Mouse (Mus musculus): ENCODE measurements around the gene Fdxacb1. TPM values are rescaled to one million over a fixed set of nuclear protein-coding genes. Genes with fewer than 3 reads are reported as not detected.
A peak's percentile ranks its signal among the peaks of the same experiment; 100 is the strongest.

The Fdxacb1 gene
- polyA plus RNA-seq, 1 experiment from 2014 or later, result 12.5 TPM

DNA sequence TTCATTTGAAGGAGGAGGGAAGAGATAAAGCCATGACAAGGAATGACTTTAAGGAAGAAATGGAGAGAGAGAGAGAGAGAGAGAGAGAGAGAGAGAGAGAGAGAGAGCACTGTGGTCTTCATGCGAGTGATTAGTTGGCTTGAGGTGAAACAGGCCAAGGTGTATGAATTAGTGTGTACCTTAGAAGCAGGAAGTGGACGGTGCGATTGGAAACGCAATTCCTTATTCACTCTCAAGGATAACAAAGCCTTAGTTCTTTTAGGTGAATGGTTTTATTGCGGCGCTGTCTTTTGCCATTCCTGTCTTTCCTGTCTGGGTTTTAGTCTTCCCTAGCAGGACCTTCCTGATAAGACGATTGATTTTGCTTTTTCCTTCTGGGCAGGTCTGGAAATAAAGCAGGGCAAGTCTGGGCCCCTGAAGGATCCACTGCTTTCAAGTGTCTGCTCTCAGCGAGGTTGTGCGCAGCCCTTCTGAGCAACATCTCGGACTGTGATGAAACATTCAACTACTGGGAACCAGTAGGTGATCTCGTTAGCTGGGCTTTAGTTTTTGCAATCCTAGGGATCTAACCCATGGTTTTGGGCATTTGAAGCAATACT is 8.2 kb downstream of the Fdxacb1 start:
- no peaks in the 10 kb centered on the region for H3K27me3 ChIP-seq
- peaks cover 39% of the 10 kb centered on the region for H3K36me3 ChIP-seq
- peak overlapping the region; percentile 88 for H3K9ac ChIP-seq (replicated peaks)
- no peak overlapping the region; the same call in 1 of the 2 replicates for H3K27ac ChIP-seq (replicated peaks)
- ATAC-seq (ENCODE audit: low FRiP score, low read depth), result no peak
- WGBS, result 69% methylated on average over 11 of the region's 11 CpGs
- peak overlapping the region; percentile 84 for H3K4me2 ChIP-seq (replicated peaks)
- H3K4me3 ChIP-seq, result peak overlapping the region; percentile 96
- no peaks in the 10 kb centered on the region for H3K9me3 ChIP-seq
- H3K4me1 ChIP-seq, result peaks cover 18% of the 10 kb centered on the region

DNA sequence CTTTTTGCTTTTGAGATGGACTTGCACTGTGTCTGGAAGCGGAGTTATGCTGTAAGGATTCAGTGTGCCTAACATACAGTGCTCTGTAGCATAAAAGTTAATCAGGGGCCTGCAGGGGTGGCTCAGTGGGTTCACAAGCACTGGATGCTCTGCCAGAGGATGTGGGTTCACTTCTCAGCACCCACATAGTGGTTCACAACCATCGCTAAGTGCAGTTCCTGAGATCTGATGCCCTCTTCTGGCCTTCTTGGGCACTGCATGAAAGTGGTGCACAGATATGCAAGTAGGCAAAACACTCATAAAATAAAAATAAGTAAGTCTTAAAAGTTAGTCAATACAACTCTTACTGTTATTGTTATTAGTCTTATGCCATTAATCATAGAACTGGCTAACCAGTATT is 14.1 kb downstream of the Fdxacb1 start:
- peaks cover 84% of the 10 kb centered on the region for H3K36me3 ChIP-seq
- no peak for ATAC-seq (ENCODE audit: low FRiP score, low read depth)

DNA sequence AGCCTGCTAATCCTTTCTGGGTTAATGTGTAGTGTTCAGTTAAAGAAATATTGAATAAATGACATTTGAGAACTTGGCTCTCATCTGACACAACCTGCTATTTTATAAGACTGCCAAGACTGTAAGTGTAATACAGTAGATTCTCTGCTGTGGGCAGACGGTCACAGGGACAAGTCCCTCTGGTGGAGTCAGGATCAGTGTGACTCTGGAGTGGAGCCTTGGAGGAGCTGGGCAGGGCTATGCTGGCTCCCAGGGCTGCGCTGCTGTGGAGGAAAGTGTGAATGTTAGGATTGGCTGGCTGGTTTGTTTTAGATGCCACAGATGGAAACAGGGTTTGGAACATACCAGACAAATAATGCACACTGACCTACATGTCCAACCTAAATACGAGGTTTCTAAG is 27.2 kb downstream of the Fdxacb1 start:
- H3K9me3 ChIP-seq, result no peaks in the 10 kb centered on the region
- H3K27me3 ChIP-seq, result no peaks in the 10 kb centered on the region
- no peak overlapping the region for H3K4me2 ChIP-seq (replicated peaks)
- no peak overlapping the region for H3K9ac ChIP-seq (replicated peaks)
- H3K4me3 ChIP-seq, result no peak overlapping the region
- no peak overlapping the region for H3K27ac ChIP-seq (replicated peaks)
- H3K4me1 ChIP-seq, result no peaks in the 10 kb centered on the region
- 95% methylated on average over 3 of the region's 3 CpGs for WGBS
- ATAC-seq (ENCODE audit: low FRiP score, low read depth), result no peak
- peaks cover 47% of the 10 kb centered on the region for H3K36me3 ChIP-seq

More for the DNA sequence above, 14.1 kb downstream of the Fdxacb1 start:
- WGBS, result 71% methylated on average over 2 of the region's 2 CpGs
- no peaks in the 10 kb centered on the region for H3K27me3 ChIP-seq
- no peak overlapping the region for H3K27ac ChIP-seq (replicated peaks)
- H3K4me1 ChIP-seq, result no peaks in the 10 kb centered on the region
- H3K4me2 ChIP-seq (replicated peaks), result no peak overlapping the region
- no peaks in the 10 kb centered on the region for H3K9me3 ChIP-seq
- no peak overlapping the region for H3K4me3 ChIP-seq
- H3K9ac ChIP-seq (replicated peaks), result no peak overlapping the region

- no peak overlapping the region for H3K4me2 ChIP-seq (replicated peaks)
- no peak for ATAC-seq (ENCODE audit: low FRiP score, low read depth)
- no peaks in the 10 kb centered on the region for H3K4me1 ChIP-seq
- no peak overlapping the region for H3K9ac ChIP-seq (replicated peaks)
- WGBS, result 95% methylated on average over 8 of the region's 8 CpGs
- no peaks in the 10 kb centered on the region for H3K27me3 ChIP-seq
- no peak overlapping the region for H3K4me3 ChIP-seq
- H3K27ac ChIP-seq (replicated peaks), result no peak overlapping the region
- peaks cover 38% of the 10 kb centered on the region for H3K36me3 ChIP-seq
- H3K9me3 ChIP-seq, result no peaks in the 10 kb centered on the region
Observed at GRCm38 (mm10) chr9:50796776-50797175, 28.7 kb downstream of the Fdxacb1 start.

- H3K9me3 ChIP-seq, result no peaks in the 10 kb centered on the region
- H3K4me3 ChIP-seq, result no peak overlapping the region
- H3K27ac ChIP-seq (replicated peaks), result no peak overlapping the region
- H3K9ac ChIP-seq (replicated peaks), result no peak overlapping the region
- H3K4me2 ChIP-seq (replicated peaks), result no peak overlapping the region
- H3K27me3 ChIP-seq, result no peaks in the 10 kb centered on the region
- 94% methylated on average over 7 of the region's 7 CpGs for WGBS
- H3K36me3 ChIP-seq, result peaks cover 36% of the 10 kb centered on the region
- H3K4me1 ChIP-seq, result no peaks in the 10 kb centered on the region
- no peak for ATAC-seq (ENCODE audit: low FRiP score, low read depth)
Observed at GRCm38 (mm10) chr9:50797641-50798040, 29.6 kb downstream of the Fdxacb1 start.

DNA sequence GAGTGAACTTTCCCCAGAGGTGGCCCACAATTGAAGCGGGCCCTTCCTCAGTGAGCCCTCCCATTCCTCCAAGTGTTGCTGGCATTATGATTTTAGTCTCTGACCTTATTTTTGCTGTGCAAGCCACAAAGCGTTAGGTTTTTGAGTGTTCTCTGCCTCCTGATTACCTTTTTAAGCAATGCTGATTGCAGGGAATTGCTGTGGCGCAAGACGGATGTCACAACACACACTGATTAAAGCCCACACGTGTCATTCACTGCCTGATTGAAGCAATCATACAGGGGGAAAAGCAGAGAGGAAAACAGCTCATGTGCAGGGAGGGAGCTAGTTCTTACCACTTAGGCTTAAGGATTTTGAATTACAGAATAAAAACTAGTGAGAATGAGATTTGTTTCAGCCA is 30.3 kb downstream of the Fdxacb1 start:
- ATAC-seq (ENCODE audit: low FRiP score, low read depth), result no peak
- no peaks in the 10 kb centered on the region for H3K9me3 ChIP-seq
- WGBS, result 89% methylated on average over 5 of the region's 5 CpGs
- H3K9ac ChIP-seq (replicated peaks), result no peak overlapping the region
- H3K36me3 ChIP-seq, result peaks cover 41% of the 10 kb centered on the region
- no peak overlapping the region for H3K27ac ChIP-seq (replicated peaks)
- no peak overlapping the region for H3K4me2 ChIP-seq (replicated peaks)
- H3K4me3 ChIP-seq, result no peak overlapping the region
- no peaks in the 10 kb centered on the region for H3K27me3 ChIP-seq
- H3K4me1 ChIP-seq, result no peaks in the 10 kb centered on the region

- Histone ChIP-seq H3K4me3 (no peak overlapping the region), H3K4me1 (no peaks in the 10 kb centered on the region), H3K9me3 (no peaks in the 10 kb centered on the region), H3K9ac (replicated peaks) (no peak overlapping the region), H3K27me3 (no peaks in the 10 kb centered on the region), H3K4me2 (replicated peaks) (no peak overlapping the region), H3K27ac (replicated peaks) (no peak overlapping the region), H3K36me3 (peaks cover 48% of the 10 kb centered on the region)
- 65% methylated on average over 2 of the region's 2 CpGs for WGBS
- ATAC-seq (ENCODE audit: low FRiP score, low read depth), result no peak
Observed at GRCm38 (mm10) chr9:50800985-50801384, 32.9 kb downstream of the Fdxacb1 start.

DNA sequence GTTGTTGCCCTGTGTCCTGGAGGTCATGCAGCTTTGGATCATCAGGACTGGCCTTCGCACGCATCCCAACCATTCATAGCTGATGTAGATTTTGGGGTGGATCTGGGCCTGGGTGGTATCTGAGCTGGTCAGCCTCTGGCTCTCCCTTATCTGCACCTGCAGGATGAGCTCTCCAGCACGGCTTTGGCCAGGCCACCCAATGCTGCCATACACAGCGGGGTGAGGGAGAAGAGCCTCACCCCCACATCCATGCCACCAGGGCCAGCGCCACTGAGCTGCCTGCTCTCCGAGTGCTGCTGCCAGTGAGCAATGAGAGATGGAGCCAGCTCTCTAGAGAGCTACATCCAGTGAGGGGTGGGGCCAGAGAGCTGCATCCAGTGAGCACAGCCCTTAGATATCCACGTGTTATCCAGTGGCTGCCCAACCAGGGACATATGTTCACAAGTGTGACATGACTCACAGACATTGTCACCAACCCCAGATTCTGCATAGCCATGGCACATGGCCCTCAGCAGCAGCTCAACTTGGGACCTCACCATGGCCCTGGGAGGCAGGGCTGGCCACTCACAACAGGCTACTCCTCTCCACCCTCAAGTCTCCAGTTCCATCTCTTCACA is 35.1 kb downstream of the Fdxacb1 start:
- ATAC-seq (ENCODE audit: low FRiP score, low read depth), result no peak
- Histone ChIP-seq H3K27me3 (no peaks in the 10 kb centered on the region), H3K4me1 (no peaks in the 10 kb centered on the region), H3K9me3 (no peaks in the 10 kb centered on the region), H3K9ac (replicated peaks) (no peak overlapping the region), H3K36me3 (peaks cover 64% of the 10 kb centered on the region), H3K4me2 (replicated peaks) (no peak overlapping the region), H3K27ac (replicated peaks) (no peak overlapping the region), H3K4me3 (no peak overlapping the region)
- WGBS, result 90% methylated on average over 7 of the region's 7 CpGs

- Histone ChIP-seq H3K9me3 (no peaks in the 10 kb centered on the region), H3K4me3 (no peak overlapping the region), H3K4me1 (no peaks in the 10 kb centered on the region), H3K4me2 (replicated peaks) (no peak overlapping the region), H3K36me3 (peaks cover 74% of the 10 kb centered on the region), H3K27me3 (no peaks in the 10 kb centered on the region), H3K9ac (replicated peaks) (no peak overlapping the region), H3K27ac (replicated peaks) (no peak overlapping the region)
- 91% methylated on average over 6 of the region's 6 CpGs for WGBS
- no peak for ATAC-seq (ENCODE audit: low FRiP score, low read depth)
Observed at GRCm38 (mm10) chr9:50808471-50808870, 40.4 kb downstream of the Fdxacb1 start.

DNA sequence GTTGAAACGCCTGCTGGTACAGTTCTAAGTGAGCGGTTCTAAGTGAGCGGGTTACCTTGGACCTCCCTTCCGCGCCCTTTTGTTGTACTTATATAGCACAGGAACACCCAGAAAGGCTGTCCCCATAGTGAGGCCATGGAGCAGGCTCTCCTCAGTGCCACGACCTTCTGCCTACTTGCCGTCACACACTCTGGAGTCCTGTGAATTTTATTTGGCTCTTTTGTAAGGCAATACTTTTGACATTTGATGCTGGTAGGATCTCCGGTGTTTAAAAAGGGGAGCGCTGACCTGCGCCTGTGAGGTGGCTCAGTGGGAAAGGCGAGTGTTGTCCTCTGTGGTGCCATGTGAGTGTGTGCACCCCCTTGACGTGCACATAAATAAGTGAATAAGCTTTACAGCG is 41.1 kb downstream of the Fdxacb1 start:
- Histone ChIP-seq H3K9ac (replicated peaks) (no peak overlapping the region), H3K9me3 (no peaks in the 10 kb centered on the region), H3K27me3 (no peaks in the 10 kb centered on the region), H3K36me3 (peaks cover 74% of the 10 kb centered on the region), H3K4me2 (replicated peaks) (no peak overlapping the region), H3K27ac (replicated peaks) (no peak overlapping the region), H3K4me3 (no peak overlapping the region), H3K4me1 (no peaks in the 10 kb centered on the region)
- 93% methylated on average over 13 of the region's 13 CpGs for WGBS
- no peak for ATAC-seq (ENCODE audit: low FRiP score, low read depth)

- ATAC-seq (ENCODE audit: low FRiP score, low read depth), result no peak
- 92% methylated on average over 7 of the region's 7 CpGs for WGBS
- H3K9ac ChIP-seq (replicated peaks), result no peak overlapping the region
- no peaks in the 10 kb centered on the region for H3K27me3 ChIP-seq
- H3K4me2 ChIP-seq (replicated peaks), result no peak overlapping the region
- H3K4me3 ChIP-seq, result no peak overlapping the region
- H3K36me3 ChIP-seq, result peaks cover 61% of the 10 kb centered on the region
- H3K9me3 ChIP-seq, result no peaks in the 10 kb centered on the region
- no peaks in the 10 kb centered on the region for H3K4me1 ChIP-seq
- H3K27ac ChIP-seq (replicated peaks), result no peak overlapping the region
Observed at GRCm38 (mm10) chr9:50811187-50811586, 43.2 kb downstream of the Fdxacb1 start.

DNA sequence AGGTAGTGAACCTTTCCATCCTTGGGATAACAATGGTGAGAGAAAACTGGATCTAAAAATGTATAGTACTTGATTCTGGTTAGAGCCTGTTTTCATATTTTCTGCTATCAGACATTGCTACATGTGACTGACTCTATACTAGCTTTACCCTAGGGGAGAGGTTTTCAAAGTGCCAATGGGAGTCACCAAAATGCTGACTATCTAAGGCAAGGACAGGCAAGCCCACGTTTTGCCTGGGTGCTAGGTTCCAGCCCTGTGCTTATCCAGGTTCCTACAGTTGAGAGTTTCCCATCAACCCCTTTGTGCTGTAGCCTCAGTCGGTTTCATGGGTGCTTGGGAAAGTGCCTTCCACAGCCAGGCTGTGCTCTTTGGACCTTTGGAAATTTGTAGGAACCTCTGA is 43.7 kb downstream of the Fdxacb1 start:
- 90% methylated on average over 2 of the region's 2 CpGs for WGBS
- peaks cover 61% of the 10 kb centered on the region for H3K36me3 ChIP-seq
- no peak overlapping the region for H3K4me3 ChIP-seq
- ATAC-seq (ENCODE audit: low FRiP score, low read depth), result no peak
- H3K9me3 ChIP-seq, result no peaks in the 10 kb centered on the region
- H3K27ac ChIP-seq (replicated peaks), result no peak overlapping the region
- H3K4me1 ChIP-seq, result no peaks in the 10 kb centered on the region
- no peak overlapping the region for H3K9ac ChIP-seq (replicated peaks)
- H3K4me2 ChIP-seq (replicated peaks), result no peak overlapping the region
- no peaks in the 10 kb centered on the region for H3K27me3 ChIP-seq

DNA sequence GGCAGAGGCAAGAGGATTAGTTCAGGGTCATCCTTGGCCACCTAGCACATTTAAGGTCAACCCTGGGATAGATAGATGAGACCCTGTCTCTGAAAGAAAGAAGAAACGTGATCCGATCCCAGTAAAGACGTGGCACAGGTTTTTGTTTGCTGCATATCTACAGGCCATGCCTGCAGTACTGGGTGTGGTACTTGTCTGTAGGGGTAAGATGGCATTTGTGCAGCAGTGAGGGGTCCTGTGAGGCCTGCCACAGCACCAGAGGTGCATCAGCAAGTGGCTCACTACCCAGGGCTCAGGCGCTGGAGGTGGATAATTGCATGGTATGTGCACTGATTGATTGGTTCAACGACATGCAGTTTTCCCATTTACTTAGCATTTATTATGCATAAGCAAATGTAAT is 45.8 kb downstream of the Fdxacb1 start:
- Histone ChIP-seq H3K4me2 (replicated peaks) (no peak overlapping the region), H3K27ac (replicated peaks) (no peak overlapping the region), H3K9me3 (no peaks in the 10 kb centered on the region), H3K4me1 (no peaks in the 10 kb centered on the region), H3K9ac (replicated peaks) (no peak overlapping the region), H3K4me3 (no peak overlapping the region), H3K36me3 (peaks cover 53% of the 10 kb centered on the region), H3K27me3 (no peaks in the 10 kb centered on the region)
- WGBS, result 94% methylated on average over 5 of the region's 5 CpGs
- no peak for ATAC-seq (ENCODE audit: low FRiP score, low read depth)

All from midbrain, embryonic 12.5 days (tissue).